Mouse (Mus musculus) stomach, embryonic 14.5 days (tissue): ENCODE measurements at regions not wholly inside any gene's neighbourhood (a gene's known extent, or its start where the extent isn't known, plus 50 kb on each side); places are given as distances from the start of the nearest gene placed in this dataset.

ENCODE experiments used
- ATAC-seq: fragments of 200-750 bp; cut with Nextera tagmentation; 2 replicates; pipeline ENCODE4 v1.8.0; 2017; ENCODE audit warnings: low read depth, moderate TSS enrichment; ENCODE audit not compliant: insufficient number of reproducible peaks, insufficient read depth, low FRiP score
- H3K27ac ChIP-seq: fragments of 300-500 bp; sonication (generic); 2 replicates; pipeline ENCODE4 v1.5.1; 2014; ENCODE audit warnings: mild to moderate bottlenecking, low read length, moderate library complexity, mixed read lengths
- H3K27me3 ChIP-seq: fragments of 300-500 bp; sonication (generic); 2 replicates; pipeline ENCODE4 v1.6.1; 2014; ENCODE audit warnings: low read length, control low read depth, mixed read lengths; ENCODE audit not compliant: control insufficient read depth, insufficient read depth
- H3K36me3 ChIP-seq: fragments of 300-500 bp; sonication (generic); 2 replicates; pipeline ENCODE4 v1.6.1; 2014; ENCODE audit warnings: mild to moderate bottlenecking, control low read depth, low read length, moderate library complexity, mixed read lengths; ENCODE audit not compliant: control insufficient read depth, insufficient read depth
- H3K4me1 ChIP-seq: fragments of 300-500 bp; sonication (generic); 2 replicates; pipeline ENCODE4 v1.6.1; 2014; ENCODE audit warnings: low read length, control low read depth, mixed read lengths; ENCODE audit not compliant: control insufficient read depth, insufficient read depth
- H3K4me2 ChIP-seq: fragments of 300-500 bp; sonication (generic); replicated peaks from 2 replicates; pipeline ENCODE4 v1.6.1; 2014; ENCODE audit warnings: low read depth, low read length, control low read depth
- H3K4me3 ChIP-seq: fragments of 300-500 bp; sonication (generic); 2 replicates; pipeline ENCODE4 v1.5.1; 2014; ENCODE audit warnings: low read depth, low read length, control low read depth
- H3K9ac ChIP-seq: fragments of 300-500 bp; sonication (generic); replicated peaks from 2 replicates; pipeline ENCODE4 v1.6.1; 2014; ENCODE audit warnings: low read depth, mild to moderate bottlenecking, control low read depth, low read length, moderate library complexity, mixed read lengths
- H3K9me3 ChIP-seq: fragments of 300-500 bp; sonication (generic); 2 replicates; pipeline ENCODE4 v1.6.1; 2016; ENCODE audit warnings: low read depth, low read length, control low read depth; ENCODE audit not compliant: control insufficient read depth
- WGBS: fragments of 180-500 bp; shearing (Covaris S2); extraction: QIAGEN DNeasy Blood & Tissue Kit; methylation state at CpG from one replicate; pipeline ENCODE4 v1.1.7; 2014; 5-methylcytosine and 5-hydroxymethylcytosine counted together

DNA sequence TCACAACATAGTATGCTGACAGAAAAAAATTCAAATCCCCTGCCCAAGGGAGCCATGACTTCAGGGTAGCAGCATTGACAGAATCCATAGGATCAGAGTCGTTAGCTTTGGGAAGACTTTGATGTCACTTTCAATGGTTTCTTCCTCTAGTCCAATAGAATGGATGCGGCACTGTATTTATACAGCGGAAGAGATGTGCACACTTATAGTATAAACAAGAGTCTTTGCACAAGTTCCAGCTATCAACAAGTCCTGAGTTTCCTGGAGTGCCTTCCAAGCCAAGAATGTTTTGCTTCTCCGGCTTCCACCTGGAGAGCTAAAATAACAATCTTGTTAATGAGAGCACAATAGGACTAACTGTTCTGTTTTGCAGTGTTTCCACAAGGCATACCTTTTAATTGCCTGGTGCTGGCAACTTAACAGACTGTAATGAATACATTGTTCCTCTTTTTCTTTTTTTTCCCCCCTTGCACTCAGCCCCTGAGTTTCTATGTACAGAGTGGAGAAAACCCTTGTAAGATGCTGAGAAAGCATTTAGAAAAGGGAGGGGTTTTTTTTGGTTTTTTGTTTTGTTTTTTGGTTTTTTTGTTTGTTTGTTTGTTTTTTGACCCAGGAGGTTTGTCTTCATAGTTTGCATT lies 129.8 kb upstream of the Nebl start:
- WGBS: 29% methylated on average over 4 of the region's 4 CpGs
- Histone ChIP-seq H3K4me1 (peaks cover 5% of the 10 kb centered on the region; the same call in 1 of the 2 replicates), H3K27me3 (no peaks in the 10 kb centered on the region), H3K36me3 (no peaks in the 10 kb centered on the region), H3K4me2 (0 out of 2 replicates have a peak overlapping the region, but pooled peaks have one; percentile 14), H3K27ac (no peak overlapping the region), H3K4me3 (no peak overlapping the region), H3K9me3 (no peaks in the 10 kb centered on the region), H3K9ac (no peak overlapping the region)
- ATAC-seq: no peak

DNA sequence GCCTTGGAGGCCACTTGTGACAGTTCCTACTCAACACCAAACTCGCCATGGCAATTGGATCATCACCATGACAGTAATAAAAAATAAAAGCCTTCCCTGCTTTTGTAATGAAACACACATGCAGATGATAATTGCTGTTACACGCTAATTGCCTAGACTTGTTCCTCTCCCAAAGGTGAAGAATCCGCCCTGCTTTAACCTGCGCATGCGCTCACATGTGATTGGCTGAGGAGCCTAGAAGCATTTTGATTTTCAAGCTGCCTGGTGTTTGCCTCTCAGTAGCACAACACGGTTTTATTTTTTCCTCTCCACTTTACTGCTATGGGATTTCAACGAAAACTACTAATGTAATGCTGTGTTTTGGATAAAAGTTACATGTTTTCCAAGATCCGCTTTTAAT lies 128.0 kb upstream of the Nebl start:
- H3K4me2 ChIP-seq: no peak overlapping the region
- no peaks in the 10 kb centered on the region for H3K27me3 ChIP-seq
- no peak overlapping the region for H3K4me3 ChIP-seq
- no peaks in the 10 kb centered on the region for H3K36me3 ChIP-seq
- no peak overlapping the region for H3K27ac ChIP-seq
- no peaks in the 10 kb centered on the region for H3K9me3 ChIP-seq
- ATAC-seq: no peak
- H3K9ac ChIP-seq: no peak overlapping the region
- 93% methylated on average over 8 of the region's 8 CpGs for WGBS
- H3K4me1 ChIP-seq: peaks cover 5% of the 10 kb centered on the region; the same call in 1 of the 2 replicates

DNA sequence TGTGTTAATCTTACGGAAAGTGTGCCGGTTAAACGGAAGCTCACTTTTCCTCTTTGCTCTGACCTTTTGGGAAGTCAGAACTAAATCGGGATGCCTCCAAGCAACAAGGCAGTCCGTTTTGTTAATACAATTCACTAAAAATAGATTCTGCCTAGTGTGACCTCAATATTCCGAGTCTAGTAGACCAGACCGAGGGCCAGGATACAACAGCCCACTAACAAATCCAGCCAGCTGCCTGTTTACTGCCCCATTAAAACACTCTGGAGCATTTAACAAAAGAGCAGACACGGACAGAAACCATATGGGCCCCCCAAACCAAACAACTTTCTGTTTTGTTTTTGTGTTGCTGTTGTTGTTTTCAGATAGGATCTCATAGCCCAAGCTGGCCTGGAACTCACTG lies 127.1 kb upstream of the Nebl start:
- Histone ChIP-seq H3K9ac (no peak overlapping the region), H3K36me3 (no peaks in the 10 kb centered on the region), H3K4me1 (peaks cover 5% of the 10 kb centered on the region; the same call in 1 of the 2 replicates), H3K27ac (no peak overlapping the region; the same call in 1 of the 2 replicates), H3K4me2 (no peak overlapping the region), H3K4me3 (no peak overlapping the region), H3K9me3 (no peaks in the 10 kb centered on the region), H3K27me3 (no peaks in the 10 kb centered on the region)
- ATAC-seq: no peak
- WGBS: 52% methylated on average over 8 of the region's 8 CpGs

DNA sequence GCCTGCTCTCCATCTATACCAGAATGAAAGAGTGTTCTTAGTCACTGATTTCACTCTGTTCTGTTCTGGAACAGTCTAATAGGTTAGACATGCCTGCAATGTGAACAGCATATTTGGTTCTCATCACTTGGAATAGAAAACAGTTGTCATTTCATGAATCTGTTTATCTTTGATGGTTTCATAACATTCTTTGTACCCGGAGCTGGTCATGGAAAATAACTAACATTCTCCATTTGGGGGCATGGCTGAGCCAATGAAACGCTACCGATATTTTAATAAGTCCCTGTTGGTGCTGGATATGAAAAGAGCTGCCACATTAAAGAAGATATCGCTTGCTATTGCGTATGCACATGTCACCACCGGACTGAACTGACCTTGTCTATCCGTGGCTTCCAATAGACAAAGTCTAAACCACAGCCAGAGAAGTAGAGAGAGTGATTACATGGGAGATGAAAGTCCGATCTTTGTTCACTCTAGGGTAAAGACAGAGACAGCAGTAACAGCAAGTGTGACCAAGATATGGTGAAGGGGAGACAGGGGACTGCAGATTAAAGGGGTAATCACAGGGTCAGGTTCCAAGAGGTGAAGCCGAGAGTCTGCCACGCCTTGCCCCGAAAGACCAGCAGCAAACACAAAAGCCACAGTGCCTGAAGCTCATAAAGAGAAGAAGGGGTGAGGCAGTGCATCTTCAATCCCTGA lies 124.5 kb upstream of the Nebl start:
- H3K4me2 ChIP-seq: no peak overlapping the region
- no peak for ATAC-seq
- H3K9ac ChIP-seq: no peak overlapping the region
- no peaks in the 10 kb centered on the region for H3K9me3 ChIP-seq
- no peaks in the 10 kb centered on the region for H3K27me3 ChIP-seq
- H3K4me3 ChIP-seq: no peak overlapping the region
- H3K36me3 ChIP-seq: no peaks in the 10 kb centered on the region
- peaks cover under 1% of the 10 kb centered on the region; the same call in 1 of the 2 replicates for H3K4me1 ChIP-seq
- 79% methylated on average over 11 of the region's 11 CpGs for WGBS
- H3K27ac ChIP-seq: no peak overlapping the region

DNA sequence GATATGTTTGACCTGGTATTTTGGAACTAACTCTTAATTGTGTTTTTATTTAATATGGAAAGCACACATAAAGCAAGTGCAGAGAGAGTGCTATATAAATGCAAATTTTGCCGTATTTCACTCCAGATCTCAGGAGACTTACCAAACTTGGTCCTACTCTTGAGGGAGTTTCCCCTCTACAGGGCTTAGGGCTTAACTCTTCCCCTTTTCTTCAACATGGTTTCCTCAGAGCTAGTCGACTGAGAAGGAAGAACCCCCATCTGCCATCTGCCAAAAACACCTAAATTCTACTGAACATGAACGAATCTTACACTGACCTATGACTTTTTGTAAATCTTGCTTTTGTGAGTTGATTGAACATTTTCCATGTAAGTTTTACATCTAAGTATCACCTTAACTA lies 122.8 kb upstream of the Nebl start:
- H3K36me3 ChIP-seq: no peaks in the 10 kb centered on the region
- no peak overlapping the region for H3K4me3 ChIP-seq
- no peaks in the 10 kb centered on the region for H3K27me3 ChIP-seq
- H3K9ac ChIP-seq: no peak overlapping the region
- no peak overlapping the region for H3K4me2 ChIP-seq
- no peaks in the 10 kb centered on the region for H3K4me1 ChIP-seq
- no peak for ATAC-seq
- H3K9me3 ChIP-seq: no peaks in the 10 kb centered on the region
- 53% methylated on average over 3 of the region's 3 CpGs for WGBS
- no peak overlapping the region for H3K27ac ChIP-seq

DNA sequence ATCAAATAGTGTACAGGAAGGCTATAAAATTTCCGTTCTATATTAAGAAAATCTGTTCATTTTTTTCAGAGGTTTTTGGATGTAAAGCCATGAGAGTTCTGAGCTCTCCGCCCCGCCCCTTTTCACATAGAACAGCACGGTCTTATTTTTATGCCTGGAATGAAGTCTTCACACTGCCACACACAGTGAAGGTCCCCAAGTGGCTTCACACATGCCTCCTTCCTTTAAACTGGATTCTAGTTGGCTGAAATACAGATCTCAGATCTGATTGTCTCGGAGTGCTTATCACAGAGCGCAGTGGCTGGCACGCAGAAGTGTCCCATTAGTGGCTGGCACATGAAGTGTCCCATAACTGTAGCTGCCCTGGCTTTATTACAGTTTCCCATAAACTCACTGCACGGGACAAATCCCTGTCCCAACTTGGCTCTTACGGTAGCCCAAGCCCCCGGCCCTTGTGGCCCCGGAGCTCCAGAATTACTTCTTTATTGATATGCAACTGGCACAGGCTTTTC lies 122.3 kb upstream of the Nebl start:
- Histone ChIP-seq H3K4me2 (no peak overlapping the region), H3K4me1 (no peaks in the 10 kb centered on the region), H3K4me3 (no peak overlapping the region), H3K9me3 (no peaks in the 10 kb centered on the region), H3K36me3 (no peaks in the 10 kb centered on the region), H3K27me3 (no peaks in the 10 kb centered on the region), H3K27ac (no peak overlapping the region), H3K9ac (no peak overlapping the region)
- ATAC-seq: no peak
- 48% methylated on average over 11 of the region's 11 CpGs for WGBS

DNA sequence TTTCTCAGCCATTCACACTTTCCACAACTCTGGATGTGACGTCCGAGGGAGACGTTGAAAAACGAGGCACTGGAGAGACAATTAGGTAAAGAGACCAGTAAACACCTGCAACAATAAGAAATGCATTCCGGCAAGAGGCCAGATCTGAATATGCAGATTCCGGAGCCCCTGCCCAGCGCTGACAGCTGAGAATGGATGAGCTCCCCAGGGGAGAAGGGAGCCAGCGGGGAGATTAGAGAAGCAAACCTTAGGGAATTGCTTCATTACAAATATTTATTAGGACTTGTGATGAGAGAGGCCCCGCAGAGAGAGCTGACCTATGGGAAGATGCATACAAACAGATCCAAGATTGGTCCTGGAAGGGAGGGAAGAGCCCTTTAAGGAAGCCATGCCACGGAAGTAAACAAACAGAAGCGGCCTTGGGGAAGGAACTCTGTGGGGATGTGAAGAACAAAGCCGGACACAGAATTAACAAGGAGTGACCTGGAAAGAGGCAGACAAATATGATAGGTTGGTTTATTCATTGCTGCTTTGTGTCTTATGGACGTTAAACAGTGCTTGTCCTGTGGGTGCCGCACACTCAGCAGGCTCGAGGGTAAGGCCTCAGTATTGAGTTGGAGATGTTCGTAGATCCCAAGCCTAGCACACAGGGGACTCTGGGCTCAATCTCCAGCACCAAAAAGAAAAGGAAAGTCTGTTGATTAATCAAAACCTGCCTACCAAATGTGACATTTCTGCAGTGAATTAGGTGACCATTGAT lies 121.7 kb upstream of the Nebl start:
- H3K9me3 ChIP-seq: no peaks in the 10 kb centered on the region
- peak overlapping the region; percentile 30 for H3K4me2 ChIP-seq
- H3K4me3 ChIP-seq: no peak overlapping the region; the same call in 1 of the 2 replicates
- no peaks in the 10 kb centered on the region for H3K27me3 ChIP-seq
- H3K9ac ChIP-seq: no peak overlapping the region
- no peak overlapping the region for H3K27ac ChIP-seq
- ATAC-seq: no peak
- WGBS: 10% methylated on average over 16 of the region's 16 CpGs
- H3K4me1 ChIP-seq: no peaks in the 10 kb centered on the region
- H3K36me3 ChIP-seq: no peaks in the 10 kb centered on the region

DNA sequence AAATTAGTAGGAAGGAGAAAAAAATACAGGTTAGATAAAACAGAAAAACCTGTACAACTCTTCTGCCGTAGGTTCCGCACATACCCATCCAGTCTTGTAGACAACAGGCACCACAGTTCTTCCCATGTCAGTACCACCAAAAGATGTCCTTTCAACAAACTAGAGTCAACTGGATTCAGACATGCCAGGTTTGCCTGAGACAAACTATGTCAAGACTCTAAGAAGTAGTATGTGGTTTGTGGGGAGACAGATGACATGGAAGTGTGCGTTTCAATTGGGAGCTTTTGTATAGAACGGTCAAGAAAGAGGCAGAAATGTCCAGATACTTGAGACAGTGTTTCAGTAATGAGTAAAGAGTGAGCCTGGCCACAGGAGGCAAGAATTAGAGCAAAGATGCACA lies 119.5 kb upstream of the Nebl start:
- H3K4me3 ChIP-seq: no peak overlapping the region
- WGBS: 93% methylated on average over 4 of the region's 4 CpGs
- ATAC-seq: no peak
- H3K9me3 ChIP-seq: no peaks in the 10 kb centered on the region
- H3K4me1 ChIP-seq: no peaks in the 10 kb centered on the region
- no peak overlapping the region for H3K27ac ChIP-seq
- no peaks in the 10 kb centered on the region for H3K27me3 ChIP-seq
- H3K36me3 ChIP-seq: no peaks in the 10 kb centered on the region
- no peak overlapping the region for H3K9ac ChIP-seq
- H3K4me2 ChIP-seq: no peak overlapping the region
